Mouse (Mus musculus): ENCODE data around the gene Slc25a30.

- TF ChIP-seq MAFK (IDR thresholded peaks at IDR 0.05; ENCODE audit: insufficient read depth, low read depth, low read length) (no peak), CHD2 (IDR thresholded peaks at IDR 0.05; ENCODE audit: low read depth, low read length) (no peak), ZC3H11A (IDR thresholded peaks at IDR 0.05; ENCODE audit: borderline replicate concordance, low read depth, low read length) (no peak)
Measured at GRCm38 (mm10) chr14:75721977-75722563, 64.8 kb downstream of the Slc25a30 start.
